In the genomic region with DNA sequence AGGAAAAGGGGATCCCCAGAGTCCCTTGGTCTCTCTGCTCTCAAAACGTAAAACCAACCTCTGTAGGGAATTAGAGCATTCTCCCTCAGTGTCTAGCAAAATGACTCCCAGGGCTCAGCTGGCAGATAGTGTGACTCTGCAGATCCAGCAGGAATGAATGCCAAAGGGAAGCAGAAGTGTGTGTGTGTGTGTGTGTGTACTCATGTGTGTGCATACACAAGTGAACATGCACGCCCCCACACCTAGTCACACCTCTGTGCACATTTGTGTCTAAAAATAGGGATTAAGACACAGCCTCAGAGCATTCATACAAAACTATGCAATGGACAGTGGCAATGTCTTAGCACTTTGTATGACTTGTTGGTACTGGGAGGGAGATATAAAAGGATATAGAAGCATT, we compare ENCODE assay signal across 20 mouse cellular contexts. TPM values are rescaled to one million over a fixed set of nuclear protein-coding genes. Genes with fewer than 3 reads are reported as not detected.
A peak's percentile ranks its signal among the peaks of the same experiment; 100 is the strongest.
DNase-seq lines count a peak whose midpoint lies in the region; ATAC-seq lines count a peak whose summit lies in the region.
"Had no signal": no experiment of that assay in that cellular context is flagged by ENCODE, and none has a peak within 500 bp of the region (broad histone marks: within the 10 kb centered on the region; RNA-seq: fewer than 3 reads in every experiment).

No protein-coding gene starts in this region.

- no peaks in the 10 kb centered on the region for H3K36me3 ChIP-seq in megakaryocyte, embryonic 14.5 days (replicated peaks; ENCODE audit: low read length)
- no peaks in the 10 kb centered on the region for H3K36me3 ChIP-seq in forebrain, embryonic 11.5 days (ENCODE audit: control insufficient read depth, insufficient read depth, low read length)
- H3K36me3 ChIP-seq: G1E had no signal

- ATAC-seq in megakaryocyte, adult 5-6 weeks (ENCODE audit: poor library complexity, severe bottlenecking): no peak
- ATAC-seq in forebrain, embryonic 11.5 days (replicated peaks; ENCODE audit: low FRiP score): no peak
- ATAC-seq: activated CD4-positive, CD25-positive, alpha-beta regulatory T cell, adult 4 months; CD4-positive, CD25-positive, alpha-beta regulatory T cell, adult 4 months; Patski had no signal

- peaks cover 24% of the 10 kb centered on the region for H3K4me1 ChIP-seq in megakaryocyte, embryonic 14.5 days
- H3K4me1 ChIP-seq in forebrain, embryonic 11.5 days (replicated peaks; ENCODE audit: control insufficient read depth, insufficient read depth, low read length): peaks cover 12% of the 10 kb centered on the region; the same call in 1 of the 2 replicates

- peaks cover 52% of the 10 kb centered on the region for H3K27me3 ChIP-seq in megakaryocyte, embryonic 14.5 days (replicated peaks)
- H3K27me3 ChIP-seq in forebrain, embryonic 11.5 days (ENCODE audit: control insufficient read depth, insufficient read depth, low read length): peaks cover 2% of the 10 kb centered on the region; the same call in 1 of the 2 replicates
- H3K27me3 ChIP-seq: CH12.LX, Patski had no signal

- H3K4me3 ChIP-seq in megakaryocyte, embryonic 14.5 days (replicated peaks): peak overlapping the region; percentile 29
- H3K4me3 ChIP-seq in forebrain, embryonic 11.5 days (ENCODE audit: low read depth, low read length): no peak overlapping the region

- H3K9ac ChIP-seq in forebrain, embryonic 11.5 days (ENCODE audit: low read length): no peak overlapping the region

- peaks cover 7% of the 10 kb centered on the region for H3K9me3 ChIP-seq in megakaryocyte, embryonic 14.5 days
- no peaks in the 10 kb centered on the region for H3K9me3 ChIP-seq in forebrain, embryonic 11.5 days (ENCODE audit: control insufficient read depth, low read length)
- H3K9me3 ChIP-seq: G1E had no signal

- peak; percentile 61 for DNase-seq in brain, adult 2 months (ENCODE audit: low read depth, low spot score)
- DNase-seq in forebrain, embryonic 11.5 days (ENCODE audit: low spot score): no peak
- DNase-seq: adrenal gland, adult 2 months; adrenal gland, adult 8-10 months; adrenal gland, postnatal 10 days; adrenal gland, postnatal 14 days; adrenal gland, postnatal 25 days; adrenal gland, postnatal 36 days; B cell, adult 2 months; cerebellum, adult 11 months; cerebellum, adult 11-12 months; cerebellum, adult 18-20 months; cerebellum, adult 2 months had no signal

- WGBS in forebrain, embryonic 11.5 days: 70% methylated on average over 2 of the region's 2 CpGs

- H3K4me2 ChIP-seq in forebrain, embryonic 11.5 days (ENCODE audit: low read depth, low read length, severe bottlenecking): no peak overlapping the region

- no peak overlapping the region for H3K27ac ChIP-seq in forebrain, embryonic 11.5 days (ENCODE audit: low read depth, low read length)

RNA-seq across cellular contexts. Expression of a gene that starts 2.0 kb away (rescaled TPM):
- 0.17 TPM in 1 of 2 replicates, not detected in the other for polyA plus RNA-seq in megakaryocyte, embryonic 14.5 days (2012; ENCODE audit: insufficient read depth, low replicate concordance)
- total RNA-seq in megakaryocyte, adult 5-6 weeks (2015): 0.21 and 0.42 TPM in 2 replicates
- 0.04 and 0.08 TPM in 2 replicates for total RNA-seq in megakaryocyte, adult 5-6 weeks (2017)
- 13.4 and 15.0 TPM in 2 replicates for polyA plus RNA-seq in forebrain, embryonic 11.5 days (2014; fragmentation: Nextera tagmentation; extraction: Ambion mirVana)

RNA-seq across cellular contexts. Expression of a gene that starts 43.3 kb away (rescaled TPM):
- 0.56 and 1.5 TPM in 2 replicates for polyA plus RNA-seq in megakaryocyte, embryonic 14.5 days (2012; ENCODE audit: insufficient read depth, low replicate concordance)
- total RNA-seq in megakaryocyte, adult 5-6 weeks (2015): 2.5 and 2.6 TPM in 2 replicates
- 1.1 and 1.8 TPM in 2 replicates for total RNA-seq in megakaryocyte, adult 5-6 weeks (2017)
- polyA plus RNA-seq in forebrain, embryonic 11.5 days (2014; fragmentation: Nextera tagmentation; extraction: Ambion mirVana): 15.8 and 16.4 TPM in 2 replicates

Comparison
In these comparisons a context has a peak if more than half of its experiments do, and no peak if none do; other contexts are left out.
1. RNA of a gene that starts 2.0 kb away (polyA plus RNA-seq): 13.4 to 15.0 TPM in forebrain, embryonic 11.5 days; 0.17 TPM in megakaryocyte, embryonic 14.5 days; every median in the first group is over 10 times any median in the second.